Mouse (Mus musculus) erythroblast, embryonic 14.5 days (primary cell): ENCODE measurements around the gene Rexo1.

ENCODE experiments used
- GATA1 ChIP-seq: IDR thresholded peaks from 2 replicates; pipeline ENCODE4 v1.6.1; 2012; ENCODE audit warnings: low read length, inconsistent platforms, mixed read lengths
- TAL1 ChIP-seq: IDR thresholded peaks from 3 replicates; pipeline ENCODE4 v1.6.1; 2012; ENCODE audit warnings: low read length, inconsistent platforms, mixed read lengths

DNA sequence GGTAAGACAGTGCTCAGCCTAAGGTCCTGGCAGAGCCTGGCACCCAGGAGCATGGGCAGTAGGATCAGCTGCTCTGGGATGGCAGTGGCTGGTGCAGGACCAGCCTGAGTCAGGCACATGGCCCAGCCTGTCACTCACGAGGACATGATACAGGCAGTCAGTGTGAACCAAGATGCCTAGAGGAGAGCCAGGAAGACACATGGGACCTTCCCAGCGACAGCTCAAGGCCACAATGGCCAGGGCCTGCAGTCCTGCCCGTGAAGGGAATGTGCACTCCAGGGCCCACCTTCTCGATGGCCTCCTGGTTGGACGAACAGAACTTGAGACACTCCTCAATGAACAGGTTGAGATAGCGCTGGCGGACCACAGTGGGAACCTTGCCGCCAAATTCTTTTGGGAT, 15.8 kb downstream of the Rexo1 start:
- TF ChIP-seq GATA1 (no peak), TAL1 (no peak)
